Mouse (Mus musculus) E14TG2a.4 (cell line): ENCODE data around the gene Racgap1.

ENCODE experiments used
- CTCF ChIP-seq: conservative IDR thresholded peaks from 2 replicates; pipeline ENCODE4 v1.5.1; 2014; ENCODE audit warnings: low read length
- NANOG ChIP-seq: IDR thresholded peaks from 2 replicates; pipeline ENCODE4 v1.6.1; 2014; ENCODE audit warnings: borderline replicate concordance, low read length, mixed read lengths

GRCm38 (mm10) chr15:99590429-99591084 lies 60.9 kb downstream of the Racgap1 start, which contains the start of gene Aqp5:
- no peak for TF ChIP-seq CTCF
- no peak for TF ChIP-seq NANOG
